Mouse (Mus musculus) mouse embryonic stem cell (cell line): ENCODE measurements around the gene Timm10b.

Experiments
- in situ Hi-C, 2 experiments: fragments of 300-500 bp; cut with MboI; formaldehyde crosslinking; loops; 1 replicate in 1 of 2; 3 replicates in 1 of 2; pipeline ENCODE4 v1.14.3; 2019 to 2020; ENCODE audit warnings: low sequenced_read_pairs in 2 of 2, low pct_unique_long_range_greater_than_20kb in 1 of 2, mixed read lengths in 1 of 2; ENCODE audit not compliant: unreplicated experiment in 1 of 2

The Timm10b gene

DNA sequence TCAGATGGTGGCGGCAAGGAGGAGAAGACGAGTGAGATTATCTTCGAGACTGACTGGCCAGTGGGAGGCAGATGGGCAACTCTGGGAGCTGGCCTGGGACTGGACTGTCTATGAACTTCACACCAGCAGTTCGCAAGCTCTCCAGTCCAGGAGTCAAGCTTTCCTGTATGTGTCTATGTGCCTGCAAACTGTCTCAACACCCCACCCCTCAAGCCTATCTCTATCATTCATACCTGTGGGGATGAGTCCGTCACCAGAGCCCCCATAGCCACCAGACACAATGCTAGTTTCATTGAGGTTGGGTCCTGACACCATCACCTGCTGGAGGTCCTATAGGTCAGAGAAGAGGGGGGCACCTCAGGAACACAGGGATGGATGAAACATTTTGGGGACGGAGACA lies 1.1 kb upstream of the Timm10b start:
- in situ Hi-C loops, result no loop called here

DNA sequence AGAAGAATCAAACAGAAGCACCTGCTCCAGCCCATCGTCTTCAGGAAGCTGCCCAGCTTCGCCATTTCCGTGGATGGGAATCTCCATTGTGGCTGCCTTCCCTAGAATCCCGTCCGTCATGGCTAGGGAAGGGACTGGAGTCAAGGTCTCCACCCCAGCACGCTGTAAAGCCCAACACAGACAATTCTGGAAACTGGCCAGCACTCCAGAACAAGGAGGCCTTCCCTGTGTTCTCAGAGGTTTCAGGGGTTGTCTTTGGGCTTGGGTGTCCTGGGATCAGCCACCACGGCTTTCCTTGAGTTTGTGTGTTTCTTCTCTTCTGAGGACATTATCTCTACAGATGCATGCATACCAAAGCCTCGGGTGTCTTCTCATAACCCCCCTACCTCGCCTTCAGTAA lies 552 bp upstream of the Timm10b start:
- in situ Hi-C loops, result no loop called here

DNA sequence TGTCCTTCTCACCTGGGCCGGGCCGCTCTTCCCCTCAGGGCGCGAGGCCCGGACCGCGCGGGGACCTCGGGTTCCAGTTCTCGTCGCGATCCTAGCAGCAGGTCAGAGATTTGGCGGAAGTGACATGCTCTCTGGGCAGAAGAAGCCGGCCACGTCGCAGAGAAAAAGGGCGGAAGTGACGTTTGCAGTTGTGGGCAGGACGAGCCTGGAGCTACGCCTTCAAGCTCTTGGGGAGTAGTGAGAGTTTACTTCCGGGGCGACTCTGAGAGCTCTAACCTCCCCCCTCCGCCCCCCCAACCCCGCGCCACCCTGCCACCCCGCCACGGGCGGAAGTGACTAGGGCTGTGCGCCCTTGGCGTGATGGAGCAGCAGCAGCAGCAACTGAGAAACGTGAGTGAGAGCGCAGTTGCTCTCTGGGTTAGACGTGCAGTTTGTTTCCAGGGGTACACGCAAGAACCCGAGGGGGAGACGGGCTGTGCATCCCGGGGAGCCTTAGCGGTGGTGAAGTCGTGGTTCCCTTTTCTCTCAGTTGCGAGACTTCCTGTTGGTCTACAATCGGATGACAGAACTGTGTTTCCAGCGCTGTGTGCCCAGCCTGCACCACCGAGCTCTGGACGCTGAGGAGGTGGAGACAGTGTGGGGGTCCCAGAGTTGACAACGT lies 507 bp downstream of the Timm10b start, which contains the start of the genes Arfip2 and Gm45799:
Gene Arfip2 (minus strand): TSS at position 184 of the 661 bp plus-strand sequence.
Gene Gm45799 (plus strand): TSS at position 320 of the 661 bp plus-strand sequence.
- in situ Hi-C loops, result no loop called here

DNA sequence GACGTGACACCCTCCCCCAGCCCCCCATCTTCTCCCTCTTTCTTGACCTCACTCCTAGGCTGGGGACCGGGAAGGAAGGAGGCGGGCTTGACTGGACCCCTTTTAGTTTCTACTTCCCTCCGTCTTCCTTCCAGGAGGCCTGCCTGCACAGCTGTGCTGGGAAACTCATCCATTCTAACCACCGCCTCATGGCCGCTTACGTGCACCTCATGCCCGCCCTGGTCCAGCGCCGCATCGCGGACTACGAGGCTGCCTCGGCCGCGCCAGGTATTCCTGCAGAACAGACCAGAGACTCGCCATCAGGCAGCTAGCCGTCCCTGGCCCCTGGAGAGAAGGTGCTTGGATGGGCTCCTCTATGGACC lies 1.0 kb downstream of the Timm10b start:
- in situ Hi-C loops, result no loop called here

DNA sequence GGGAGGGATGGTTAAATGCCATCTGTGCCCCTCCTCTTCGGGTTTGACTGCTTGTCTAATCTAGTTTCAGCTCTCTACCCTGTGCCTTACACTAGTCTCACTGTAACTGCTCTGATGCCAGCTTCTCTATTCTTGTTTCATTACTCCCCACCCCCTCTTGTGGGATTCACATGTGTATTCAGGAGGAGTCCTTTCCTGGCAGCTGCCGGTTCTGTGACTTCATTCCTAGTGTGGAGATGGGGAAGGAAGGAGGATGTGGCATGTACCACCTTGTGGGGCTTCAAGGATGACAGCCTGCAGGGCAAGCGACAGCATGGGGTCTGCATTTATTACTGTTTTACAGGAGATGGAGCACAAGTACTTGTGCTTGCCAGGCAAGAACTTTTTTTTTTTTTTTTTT lies 2.1 kb downstream of the Timm10b start:
- in situ Hi-C loops, result no loop called here

DNA sequence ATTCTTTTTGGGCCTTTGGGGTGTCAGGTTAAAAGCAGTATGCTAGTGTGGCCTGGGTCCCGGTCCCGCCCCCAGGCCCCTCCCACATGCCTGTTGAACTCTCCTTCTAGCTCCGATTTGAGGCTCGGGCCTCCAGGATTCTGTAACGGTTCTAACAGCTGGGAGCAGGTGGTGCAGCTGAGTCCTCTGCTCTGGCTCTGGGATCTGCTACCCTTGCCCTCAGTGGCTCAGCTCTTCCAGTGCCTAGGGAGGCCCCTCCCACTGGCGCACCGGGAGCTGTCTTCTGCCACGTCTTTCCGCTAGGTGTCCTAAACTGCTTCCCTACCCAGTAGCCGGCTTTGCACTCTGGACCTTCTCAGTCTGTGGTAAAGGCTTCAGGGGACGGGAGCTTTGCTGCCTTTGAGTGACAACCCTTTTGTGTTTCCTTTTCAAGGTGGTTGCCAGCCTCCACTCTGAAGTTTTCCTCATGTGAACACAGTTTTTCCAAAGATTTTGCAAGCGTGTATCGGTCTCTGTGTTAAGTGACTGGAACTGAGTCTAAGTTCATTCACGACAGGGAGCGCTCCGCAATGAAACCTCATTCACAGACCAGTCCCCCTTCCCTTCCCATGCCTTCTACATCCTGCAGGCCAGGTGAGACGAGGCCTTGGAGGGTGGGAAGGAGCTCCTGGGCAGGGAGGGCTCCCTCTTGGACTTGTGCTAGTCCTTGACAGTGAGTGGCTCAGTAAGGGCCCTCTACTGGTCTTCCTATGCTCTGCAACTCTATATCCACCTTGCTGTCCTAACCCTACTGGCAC lies 11.0 kb downstream of the Timm10b start, which contains the start of gene Dnhd1:
Gene Dnhd1 (plus strand): TSS at position 189 of the 797 bp plus-strand sequence.
- in situ Hi-C loops, result no loop called here

DNA sequence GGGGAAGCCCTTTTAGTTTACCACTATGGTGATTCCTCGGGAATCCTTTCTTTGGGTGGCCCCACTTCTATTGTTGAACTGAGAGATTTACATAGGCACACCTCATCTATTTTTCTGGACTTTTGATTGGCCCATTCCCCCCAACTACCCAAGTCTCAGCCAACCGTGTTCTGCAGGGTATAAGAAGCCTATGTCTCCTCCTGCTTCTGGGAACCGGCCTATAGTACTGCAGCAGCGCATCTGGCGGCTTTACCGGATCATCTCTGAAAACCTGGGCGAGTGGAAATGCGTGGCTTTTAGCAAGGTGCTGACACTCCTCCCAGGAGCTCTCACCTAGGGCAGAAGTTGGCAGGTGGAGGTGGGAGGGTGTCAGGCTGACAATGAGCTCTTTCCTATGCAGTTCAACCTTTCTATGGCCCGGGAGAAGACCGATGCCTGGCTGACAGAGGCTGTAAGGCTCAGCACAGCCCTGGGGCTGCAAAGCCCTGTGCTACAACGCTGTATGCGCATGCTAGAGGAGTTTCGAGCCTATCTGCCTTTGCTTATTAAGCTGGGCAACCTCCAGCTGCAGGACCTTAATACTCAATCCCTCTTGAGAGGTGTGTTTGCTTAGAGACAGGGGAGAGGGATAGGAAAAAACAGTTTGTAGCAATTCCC lies 45.8 kb downstream of the Timm10b start:
- in situ Hi-C loops, result no loop called here

DNA sequence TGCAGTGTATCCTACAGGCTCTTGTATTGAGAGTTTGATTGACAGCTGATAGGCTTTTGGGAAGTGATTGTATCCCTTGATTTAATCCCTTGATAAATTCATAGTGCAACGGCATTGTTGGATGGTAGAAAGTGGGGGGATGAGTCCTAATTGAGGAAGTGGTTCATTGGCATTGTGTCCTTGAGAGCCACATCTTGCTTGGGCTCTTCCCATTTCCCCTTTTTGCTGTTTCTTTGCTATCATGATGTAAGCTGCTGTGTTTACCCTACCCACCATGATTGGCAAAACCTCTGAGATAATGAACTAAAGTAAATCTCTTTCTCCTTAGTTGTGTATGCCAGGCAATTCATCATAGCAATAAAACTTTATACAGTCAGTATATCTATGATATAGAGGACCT lies 51.0 kb downstream of the Timm10b start:
- in situ Hi-C loops, result no loop called here
